Mouse (Mus musculus) urinary bladder, postnatal 14 days (tissue): ENCODE data around the gene Dmp1.
A peak's percentile ranks its signal among the peaks of the same experiment; 100 is the strongest.

Experiments used
- DNase-seq: peaks from one replicate; pipeline ENCODE4 v3.0.0; 2021; ENCODE audit warnings: low spot score

The Dmp1 gene

DNA sequence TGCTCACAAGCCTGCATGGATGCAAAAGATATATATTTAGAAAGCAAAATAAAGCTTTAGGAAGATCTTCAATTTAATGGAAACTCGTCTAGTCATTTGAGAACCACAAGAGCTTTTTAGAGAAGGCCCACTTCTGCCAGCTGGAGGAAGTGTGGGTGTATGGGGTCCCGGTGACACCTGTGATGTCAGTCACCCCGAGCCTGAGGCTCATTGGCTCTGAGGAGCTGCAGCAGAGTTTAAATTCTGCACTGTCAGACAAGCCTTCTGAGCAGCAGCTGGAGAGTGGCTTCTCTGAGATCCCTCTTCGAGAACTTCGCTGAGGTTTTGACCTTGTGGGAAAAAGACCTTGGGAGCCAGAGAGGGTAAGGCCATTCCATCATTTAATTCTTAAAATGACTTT, at the start of gene Dmp1:
Dmp1 (plus strand) TSS at position 263 of the 400 bp plus-strand sequence.
- DNase-seq: no peak

- DNase-seq: no peak
Measured at GRCm38 (mm10) chr5:104157701-104158100, 44.7 kb upstream of the Dmp1 start.

GRCm38 (mm10) chr5:104158332-104159052, 43.9 kb upstream of the Dmp1 start:
- no peak for DNase-seq

GRCm38 (mm10) chr5:104160581-104160980, 41.8 kb upstream of the Dmp1 start:
- DNase-seq: no peak

- no peak for DNase-seq
Measured at GRCm38 (mm10) chr5:104161390-104161789, 41.0 kb upstream of the Dmp1 start.

- no peak for DNase-seq
Measured at GRCm38 (mm10) chr5:104163536-104163935, 38.9 kb upstream of the Dmp1 start.

- DNase-seq: no peak
Measured at GRCm38 (mm10) chr5:104170412-104170811, 32.0 kb upstream of the Dmp1 start, which contains the start of gene Dspp. Dspp (plus strand) TSS chr5:104170712.

DNA sequence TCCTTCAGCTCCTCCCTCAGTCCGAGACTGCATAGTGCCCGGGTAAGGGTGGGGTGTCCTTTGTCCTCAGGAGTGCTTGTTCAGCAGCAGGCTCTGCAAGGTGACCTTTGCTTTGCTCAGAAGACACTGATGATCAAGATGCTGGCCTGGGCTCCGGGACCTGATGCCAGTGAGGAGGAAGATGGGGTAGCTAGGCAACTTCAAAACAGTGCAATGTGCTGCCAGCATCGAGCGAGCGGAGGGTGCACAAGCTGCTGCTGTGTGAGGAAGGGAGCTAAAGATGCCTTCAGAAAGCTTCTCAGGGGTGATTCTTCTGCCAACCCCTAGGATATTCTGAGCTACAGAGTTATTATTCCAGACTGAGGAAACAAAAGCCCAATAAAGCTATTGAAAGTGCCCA, 29.3 kb upstream of the Dmp1 start:
- DNase-seq: no peak

- DNase-seq: no peak
Measured at GRCm38 (mm10) chr5:104183743-104184142, 18.7 kb upstream of the Dmp1 start.

GRCm38 (mm10) chr5:104187281-104187680, 15.1 kb upstream of the Dmp1 start:
- DNase-seq: no peak

- no peak for DNase-seq
Measured at GRCm38 (mm10) chr5:104195086-104195485, 7.3 kb upstream of the Dmp1 start.

- no peak for DNase-seq
Measured at GRCm38 (mm10) chr5:104201153-104201950, 1.1 kb upstream of the Dmp1 start.

DNA sequence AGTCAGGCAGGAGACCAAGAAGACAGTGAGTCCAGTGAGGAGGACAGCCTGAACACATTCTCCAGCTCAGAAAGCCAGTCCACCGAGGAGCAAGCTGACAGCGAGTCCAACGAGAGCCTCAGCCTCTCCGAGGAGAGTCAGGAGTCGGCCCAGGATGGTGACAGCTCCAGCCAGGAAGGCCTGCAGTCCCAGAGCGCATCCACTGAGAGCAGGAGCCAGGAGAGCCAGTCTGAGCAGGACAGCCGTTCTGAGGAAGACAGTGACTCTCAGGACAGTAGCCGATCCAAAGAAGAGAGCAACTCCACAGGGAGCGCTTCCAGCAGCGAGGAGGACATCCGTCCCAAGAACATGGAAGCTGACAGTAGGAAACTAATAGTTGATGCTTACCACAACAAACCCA, 10.1 kb downstream of the Dmp1 start:
- no peak for DNase-seq

DNA sequence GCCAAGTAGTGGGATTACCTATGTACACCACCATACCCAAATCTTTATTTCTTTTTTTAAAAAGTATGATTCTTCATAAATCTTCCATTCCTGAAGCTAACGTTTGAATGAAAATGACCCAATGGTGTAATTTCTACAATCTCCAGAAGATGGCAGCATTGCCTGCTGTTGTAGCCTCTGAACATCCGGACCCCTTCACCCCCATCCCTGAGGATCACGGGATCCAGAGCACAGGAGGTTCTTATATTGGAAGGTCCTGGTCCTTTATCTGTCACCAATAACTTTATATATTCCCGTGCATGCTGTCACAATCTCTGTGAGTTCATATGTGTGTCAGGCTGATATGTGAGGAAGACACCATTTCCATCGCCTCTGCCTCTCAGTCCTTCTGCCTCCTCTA, 16.5 kb downstream of the Dmp1 start:
- no peak for DNase-seq

- no peak for DNase-seq
Measured at GRCm38 (mm10) chr5:104224299-104224698, 21.9 kb downstream of the Dmp1 start.

GRCm38 (mm10) chr5:104224750-104225149, 22.3 kb downstream of the Dmp1 start:
- no peak for DNase-seq

DNA sequence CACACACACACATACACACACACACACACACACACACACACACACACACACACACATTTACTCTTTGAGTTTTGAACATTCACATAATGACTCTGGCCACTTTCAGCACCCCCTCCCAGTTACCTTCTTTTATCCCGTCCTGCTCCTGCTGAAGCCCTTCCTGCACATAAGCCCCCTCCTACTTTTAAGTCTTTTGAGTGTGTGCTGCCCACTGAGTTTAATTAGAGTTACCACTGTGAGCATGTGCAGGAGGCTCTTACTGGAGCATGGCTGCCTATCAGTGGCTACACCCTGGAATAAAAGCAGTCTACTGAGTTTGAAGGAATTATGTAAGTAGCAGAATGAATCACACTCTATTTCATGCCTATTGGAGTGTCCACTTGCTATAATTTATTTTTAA, 26.1 kb downstream of the Dmp1 start:
- no peak for DNase-seq

GRCm38 (mm10) chr5:104236741-104237140, 34.3 kb downstream of the Dmp1 start:
- no peak for DNase-seq

DNA sequence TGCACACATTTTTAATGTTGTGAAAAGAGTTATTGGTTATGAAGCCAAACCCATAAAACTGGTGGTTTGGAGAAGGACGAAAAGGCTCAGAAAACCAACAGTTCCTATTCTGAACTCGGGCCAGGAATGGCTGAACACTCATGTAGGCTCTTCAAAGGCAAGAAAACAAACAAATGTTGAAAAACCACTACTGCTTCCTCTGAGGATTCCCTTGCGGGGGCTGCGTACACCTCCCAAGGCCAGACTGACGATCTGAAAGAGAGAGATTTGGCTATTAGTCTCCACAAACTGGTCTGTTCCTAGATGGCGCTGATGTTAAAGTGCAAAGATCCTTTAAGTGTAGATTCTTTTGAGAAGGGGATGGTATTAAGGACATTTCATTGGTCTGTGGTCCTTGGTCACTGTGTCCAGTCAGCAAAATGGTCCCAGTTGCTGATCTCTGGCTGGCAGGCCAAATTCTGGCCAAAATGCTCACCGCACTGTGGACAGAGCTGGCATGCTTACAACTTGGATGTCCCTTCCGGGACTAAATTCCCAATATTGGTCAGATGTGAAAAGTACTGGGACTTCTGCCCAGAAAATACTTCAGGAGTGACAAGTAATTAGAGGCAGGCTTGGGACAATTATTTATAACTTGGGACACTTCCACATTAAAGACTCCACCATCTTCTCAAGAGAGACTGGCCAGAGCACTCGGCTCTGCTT, 37.4 kb downstream of the Dmp1 start:
- peak; percentile 24 for DNase-seq

DNA sequence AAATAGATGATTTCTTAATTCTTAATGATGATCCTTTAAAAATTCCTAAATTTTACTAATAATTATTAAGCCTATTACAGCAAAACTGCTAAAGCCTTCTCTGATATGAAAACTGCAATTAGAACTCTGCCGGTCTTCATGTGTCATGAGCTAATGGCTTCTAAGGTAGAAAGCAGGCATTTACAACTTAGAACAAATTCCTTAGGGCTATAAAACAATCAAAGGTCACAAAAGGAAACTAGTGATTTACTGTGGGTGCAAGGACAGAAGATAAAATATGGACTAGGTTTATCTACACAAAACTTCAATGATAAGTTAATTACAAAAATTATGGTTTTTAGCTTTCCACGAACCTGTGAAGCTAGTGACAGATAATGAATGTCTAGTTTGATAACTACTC, 41.8 kb downstream of the Dmp1 start:
- no peak for DNase-seq

DNA sequence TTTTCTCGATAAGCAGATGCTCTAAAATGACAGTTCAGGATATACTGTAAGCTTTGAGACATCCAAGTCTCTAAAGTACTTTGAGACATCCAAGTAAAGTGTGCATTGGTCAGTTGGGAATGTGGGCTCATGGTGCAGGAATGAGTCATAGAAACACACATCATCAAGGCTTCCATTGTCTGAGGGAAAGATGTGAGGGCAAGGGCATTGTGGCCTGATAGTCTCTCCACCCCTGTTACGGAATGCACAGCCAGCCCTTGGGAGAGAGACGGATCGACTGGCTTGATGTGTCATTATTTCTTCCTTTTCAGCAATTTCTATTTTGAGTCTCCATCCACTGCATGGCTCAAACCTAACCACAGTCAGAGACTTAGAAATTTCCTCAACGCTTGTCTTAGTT, 49.4 kb downstream of the Dmp1 start:
- no peak for DNase-seq

DNA sequence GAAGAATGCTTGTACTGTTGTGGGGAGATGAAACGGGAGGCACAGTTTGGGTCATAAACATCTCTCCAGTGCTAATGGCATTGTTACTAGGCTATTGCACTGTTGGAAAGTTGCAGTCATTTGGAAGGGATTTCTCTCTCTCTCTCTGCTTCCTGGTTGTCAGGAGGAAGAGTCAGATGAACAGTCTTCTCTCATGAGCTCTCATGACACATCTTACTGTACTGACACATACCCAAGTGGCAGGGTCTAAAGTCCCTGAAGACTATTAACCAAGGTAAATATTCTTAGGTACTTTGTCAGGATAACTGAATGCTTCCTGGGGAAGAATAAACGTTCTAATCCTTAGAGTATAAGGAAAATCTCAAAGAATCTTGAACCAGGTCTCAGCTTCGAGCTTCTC, 54.2 kb downstream of the Dmp1 start:
- DNase-seq: no peak

DNA sequence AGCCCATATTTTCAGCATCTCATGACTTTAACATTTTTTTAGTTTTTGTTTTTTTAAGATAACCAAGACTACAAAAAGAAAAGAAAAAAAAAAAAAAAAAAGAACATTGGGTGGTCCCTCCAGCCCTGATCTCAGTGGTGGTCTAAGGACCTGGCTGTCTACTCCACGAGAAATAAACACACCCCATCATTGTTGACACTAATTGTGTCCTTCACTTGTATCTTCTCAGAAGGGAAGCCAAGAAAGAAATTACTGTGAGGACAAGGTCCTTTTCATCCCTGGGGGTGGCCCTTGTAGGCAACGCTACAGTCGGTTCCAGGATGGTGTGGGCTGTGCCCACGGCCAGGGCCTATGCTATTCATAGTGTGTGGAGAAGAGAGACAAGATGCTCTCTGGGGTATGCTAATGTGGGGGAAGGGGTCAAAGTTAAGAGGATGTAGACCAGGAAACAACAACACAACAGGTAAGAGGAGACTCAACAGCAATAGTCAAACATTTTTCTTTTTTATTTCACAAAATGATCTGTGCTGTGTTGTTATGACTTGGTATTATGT, 59.6 kb downstream of the Dmp1 start:
- no peak for DNase-seq
